Mouse (Mus musculus) adrenal gland, adult 18-20 months (tissue): ENCODE data around the gene Rom1. TPM values are rescaled to one million over a fixed set of nuclear protein-coding genes. Genes with fewer than 3 reads are reported as not detected.
A peak's percentile ranks its signal among the peaks of the same experiment; 100 is the strongest.
"Not testable (repeated sequence)": the region's sequence is repeated elsewhere in the genome, so short reads cannot be mapped to it uniquely, and the experiment has no call there.

ENCODE experiments used
- DNase-seq, 2 experiments: peaks; one replicate each; pipeline ENCODE4 v3.0.0; 2021 to 2022; ENCODE audit warnings: low spot score in 2 of 2
- long read RNA-seq, 2 experiments: library from polyadenylated mRNA; stranded (forward); transcript quantifications; one replicate each; pipeline ENCODE4 v2.0.0; 2021
- total RNA-seq, 2 experiments: library from RNA; stranded (reverse); gene quantifications; 1 replicate in 1 of 2; 2 replicates in 1 of 2; pipeline ENCODE4 v1.2.3; 2021

Gene Rom1
- total RNA-seq: 10 to 100 TPM; 29.8 to 49.2 TPM
- long read RNA-seq, experiment 1, transcript Rom1-201 (3 exons, 1,517 nt): major isoform, 11 of 11 reads
- long read RNA-seq, experiment 1, partial matches to known transcripts: 0 of 11 reads
- long read RNA-seq, experiment 1, other reads (novel, unspliced or antisense): 0 of 11 reads
- long read RNA-seq, experiment 2, transcript Rom1-201 (3 exons, 1,517 nt): major isoform, 54 of 57 reads
- long read RNA-seq, experiment 2, partial matches to known transcripts: 2 of 57 reads
- long read RNA-seq, experiment 2, other reads (novel, unspliced or antisense): 1 of 57 reads

DNA sequence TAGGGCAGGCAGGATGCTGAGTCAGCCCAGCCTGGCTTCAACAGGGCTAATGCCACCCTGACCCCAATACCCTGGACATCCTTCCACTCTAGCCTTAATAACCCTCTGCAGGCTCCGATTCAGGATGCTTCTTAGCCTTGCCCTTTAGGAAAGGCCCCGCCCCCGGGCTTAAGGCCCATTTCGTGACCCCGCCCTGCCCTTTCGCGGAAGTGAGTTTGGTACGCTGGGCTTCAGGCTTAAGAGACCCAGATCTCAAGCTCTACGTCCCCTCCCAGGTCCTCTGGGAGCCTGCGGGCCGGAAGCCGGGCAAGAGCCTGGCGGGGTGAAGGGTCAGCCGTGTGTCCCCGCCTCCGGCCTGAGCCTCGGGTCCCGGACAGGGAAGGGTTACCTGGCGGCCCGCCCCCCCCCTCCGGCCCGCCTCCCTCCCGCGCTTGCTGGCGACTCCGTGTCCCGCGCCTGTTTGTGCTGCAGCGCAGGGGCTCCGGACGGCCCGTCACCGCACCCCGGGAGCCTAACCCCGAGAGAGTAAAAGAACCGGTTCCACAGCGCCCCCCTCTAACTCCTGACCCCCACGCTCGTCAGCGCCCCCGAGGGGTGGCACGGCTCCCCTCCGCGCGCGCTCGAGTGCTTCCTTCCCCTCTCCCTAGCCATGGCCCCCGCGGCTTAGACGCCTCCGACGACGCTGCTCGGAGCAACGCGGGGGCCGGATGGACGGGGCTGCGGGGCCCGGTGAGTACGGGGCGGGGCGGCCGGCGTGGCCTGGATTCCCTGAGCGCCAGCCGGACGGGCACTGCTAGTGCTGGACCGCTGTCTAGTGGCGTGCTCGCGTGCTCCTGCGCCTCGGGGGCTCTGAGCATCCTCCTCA, at the start of gene Rom1, which contains the start of gene Eml3:
Gene Rom1, minus strand, starts transcription at position 133 of the 865 bp plus-strand sequence.
Gene Eml3, plus strand, starts transcription at position 329 of the 865 bp plus-strand sequence.
- DNase-seq: peak; percentile 90 to 93

- DNase-seq: no peak
Measured at GRCm38 (mm10) chr19:8976535-8976934, 47.4 kb upstream of the Rom1 start.

- DNase-seq: no peak
Measured at GRCm38 (mm10) chr19:8975491-8975890, 46.3 kb upstream of the Rom1 start.

GRCm38 (mm10) chr19:8974638-8975037, 45.5 kb upstream of the Rom1 start:
- DNase-seq: no peak

- not testable (repeated sequence) for DNase-seq
Measured at GRCm38 (mm10) chr19:8972491-8972890, 43.3 kb upstream of the Rom1 start.

DNA sequence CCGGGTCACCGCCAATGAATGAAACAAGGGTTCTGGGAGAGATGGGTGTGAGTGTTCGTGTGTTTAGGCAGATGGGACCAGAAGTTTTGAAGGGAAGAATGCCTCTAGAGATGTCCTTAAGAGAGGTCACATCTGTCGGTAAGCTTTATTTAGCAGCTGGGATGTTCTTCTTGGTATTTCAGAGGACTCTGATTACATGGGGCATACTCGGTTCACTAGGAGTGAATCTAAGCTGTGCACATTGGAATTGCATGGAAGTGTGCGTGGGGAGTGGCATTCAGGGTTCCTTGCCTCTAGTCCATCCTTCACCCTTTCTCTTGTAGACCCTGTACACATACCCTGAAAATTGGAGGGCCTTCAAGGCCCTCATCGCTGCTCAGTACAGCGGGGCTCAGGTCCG, 38.7 kb upstream of the Rom1 start:
- no peak for DNase-seq

DNA sequence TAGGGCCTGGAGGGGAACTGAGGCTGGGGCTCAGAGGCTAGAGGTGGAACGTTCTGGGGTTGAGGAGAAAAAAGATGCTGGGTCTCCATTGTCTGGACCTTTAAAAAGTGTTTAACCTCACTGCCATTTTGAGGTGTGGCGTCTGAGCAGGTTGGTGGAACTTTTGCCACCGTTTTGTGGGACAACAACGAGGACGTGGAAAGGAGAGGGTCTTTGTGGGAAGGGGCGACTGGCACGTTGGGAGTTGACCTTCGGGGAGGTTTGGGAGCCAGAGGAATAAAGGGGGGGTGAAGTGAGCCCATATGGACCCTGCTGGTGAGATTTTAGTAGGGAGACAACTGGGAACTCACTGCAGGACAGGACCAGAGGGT, 38.2 kb upstream of the Rom1 start:
- no peak for DNase-seq

DNA sequence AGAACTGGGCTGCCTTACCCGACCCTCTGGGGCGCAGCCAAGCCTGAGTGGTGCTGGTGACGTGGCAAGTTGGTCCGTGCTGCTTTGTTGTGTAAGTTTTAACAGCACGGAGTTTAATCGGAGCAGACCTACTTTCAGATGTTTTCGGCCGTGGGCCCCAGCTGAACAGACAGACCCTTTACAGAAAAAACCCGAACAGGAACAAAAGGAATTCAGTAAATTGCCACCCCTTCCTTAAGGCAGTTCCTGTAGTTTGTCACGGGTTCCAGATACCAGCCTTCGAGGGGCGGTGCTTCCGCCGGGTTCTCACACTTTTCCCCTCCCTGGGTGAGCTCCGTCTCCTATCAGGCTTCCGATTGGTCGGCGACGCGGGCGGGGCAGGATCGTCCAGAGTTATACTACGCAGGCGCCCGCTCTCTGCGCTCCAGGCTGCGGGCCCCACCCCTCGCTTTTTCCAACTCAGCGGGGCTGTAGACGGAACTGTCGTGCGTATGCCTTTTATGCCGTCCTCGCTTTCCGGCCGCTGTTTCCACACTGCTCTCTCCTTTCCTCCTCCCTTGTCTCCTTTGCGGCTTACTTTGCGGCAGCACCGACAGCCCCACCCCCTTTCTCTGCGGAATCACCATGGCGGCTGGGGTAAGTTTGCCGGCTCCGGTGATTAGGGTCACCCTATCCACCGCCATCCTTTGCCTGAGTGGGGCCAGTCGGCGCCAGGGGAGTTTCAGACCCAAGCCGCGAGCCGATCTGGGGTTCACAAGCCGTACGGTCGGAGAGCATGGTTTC, 37.6 kb upstream of the Rom1 start, which contains the start of gene Eef1g:
Gene Eef1g, plus strand, starts transcription at position 452 of the 783 bp plus-strand sequence.
- DNase-seq: peak; percentile 90 to 92

GRCm38 (mm10) chr19:8966198-8966589, 37.0 kb upstream of the Rom1 start:
- no peak for DNase-seq

- DNase-seq: no peak
Measured at GRCm38 (mm10) chr19:8965771-8966170, 36.6 kb upstream of the Rom1 start.

DNA sequence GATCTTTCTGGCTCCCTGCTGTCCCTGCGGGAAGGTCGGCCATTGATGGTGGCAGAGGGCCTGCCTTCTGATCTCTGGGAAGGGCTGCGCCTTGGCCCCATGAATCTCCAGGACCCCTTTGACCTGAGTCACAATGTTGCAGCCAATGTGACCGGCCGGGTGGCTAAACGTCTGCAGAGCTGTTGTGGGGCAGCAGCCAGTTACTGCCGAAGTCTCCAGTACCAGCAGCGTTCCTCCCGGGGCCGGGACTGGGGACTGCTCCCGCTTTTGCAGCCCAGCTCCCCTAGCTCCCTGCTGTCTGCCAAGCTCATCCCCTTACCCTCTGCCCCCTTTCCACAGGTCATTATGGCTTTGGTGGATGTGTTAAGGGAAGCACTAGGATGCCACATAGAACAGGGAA, 35.9 kb upstream of the Rom1 start:
- no peak for DNase-seq

DNA sequence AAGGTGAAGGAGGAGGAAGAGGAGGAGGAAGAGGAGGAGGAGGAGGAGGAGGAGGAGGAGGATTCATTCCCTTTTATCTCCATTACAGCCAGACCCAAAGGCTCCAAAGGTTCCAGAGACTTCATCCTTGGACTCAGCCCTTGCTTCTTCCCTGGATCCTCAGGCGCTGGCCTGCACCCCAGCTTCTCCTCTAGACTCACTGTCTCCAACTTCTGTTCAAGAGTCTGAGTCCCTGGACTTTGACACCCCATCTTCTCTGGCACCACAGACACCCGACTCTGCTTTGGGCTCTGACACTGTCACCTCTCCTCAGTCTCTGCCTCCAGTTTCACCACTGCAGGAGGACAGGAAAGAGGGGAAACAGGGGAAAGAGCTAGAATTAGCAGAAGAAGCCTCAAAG, 33.1 kb upstream of the Rom1 start:
- no peak for DNase-seq

GRCm38 (mm10) chr19:8954171-8954570, 25.0 kb upstream of the Rom1 start:
- DNase-seq: no peak

- peak; percentile 84 for DNase-seq
Measured at GRCm38 (mm10) chr19:8953135-8954039, 24.2 kb upstream of the Rom1 start, which contains the start of gene Tut1. TSS of gene Tut1 (plus strand) at chr19:8953847.

- DNase-seq: no peak
Measured at GRCm38 (mm10) chr19:8952241-8952640, 23.1 kb upstream of the Rom1 start.

DNA sequence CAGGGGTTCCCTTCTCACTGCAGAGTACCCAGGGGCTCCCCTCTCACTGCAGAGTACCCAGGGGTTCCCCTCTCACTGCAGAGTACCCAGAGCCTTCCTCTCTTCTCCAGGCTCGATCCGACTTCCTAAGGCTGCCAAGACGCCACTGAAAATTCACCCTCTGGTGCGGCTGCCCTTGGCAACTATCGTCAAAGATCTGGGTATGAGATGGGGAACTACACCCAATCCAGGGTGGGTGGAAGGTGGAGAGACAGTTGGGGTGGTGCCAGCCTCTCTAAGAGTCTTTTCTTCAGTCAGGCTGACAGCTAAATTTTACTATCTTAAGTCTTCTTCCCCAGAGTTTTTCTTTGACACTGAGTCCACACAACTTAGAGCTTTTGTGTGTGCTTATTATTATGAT, 21.0 kb upstream of the Rom1 start:
- DNase-seq: no peak

GRCm38 (mm10) chr19:8946929-8947328, 17.8 kb upstream of the Rom1 start:
- no peak for DNase-seq

- no peak for DNase-seq
Measured at GRCm38 (mm10) chr19:8945251-8945650, 16.1 kb upstream of the Rom1 start.

DNA sequence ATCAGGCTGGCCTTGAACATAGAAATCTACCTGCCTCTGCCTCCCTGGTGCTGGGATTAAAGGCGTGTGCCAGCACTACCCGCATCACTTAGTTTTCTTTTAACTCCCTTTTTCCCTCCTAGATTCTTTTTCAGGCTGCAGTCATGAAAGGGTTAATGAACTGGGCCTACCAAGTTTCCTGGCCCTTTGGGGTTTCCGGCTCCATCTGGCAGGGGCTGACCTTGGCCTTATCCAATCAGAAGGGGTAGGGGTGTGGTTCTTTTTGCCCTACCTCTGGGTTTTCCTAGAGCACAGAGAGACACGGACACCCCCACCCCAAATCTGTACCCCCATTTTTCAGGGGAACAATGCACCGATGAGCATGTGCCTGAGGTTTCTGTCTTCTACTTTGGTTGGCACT, 15.6 kb upstream of the Rom1 start:
- DNase-seq: peak in 1 of 2 experiments; percentile 64

- DNase-seq: no peak
Measured at GRCm38 (mm10) chr19:8944062-8944461, 14.9 kb upstream of the Rom1 start.
